Mouse (Mus musculus) E14TG2a.4 (cell line): ENCODE results near the gene Serpinb13.
"Not testable (repeated sequence)": the region's sequence is repeated elsewhere in the genome, so short reads cannot be mapped to it uniquely, and the experiment has no call there.

Experiments used
- H3K27me3 ChIP-seq: 2 replicates; pipeline ENCODE4 v1.6.1; 2014; ENCODE audit warnings: low read length, control low read depth; ENCODE audit not compliant: insufficient read depth
- H3K36me3 ChIP-seq: 2 replicates; pipeline ENCODE4 v1.6.1; 2014; ENCODE audit warnings: low read length, control low read depth; ENCODE audit not compliant: insufficient read depth
- H3K4me1 ChIP-seq: replicated peaks from 2 replicates; pipeline ENCODE4 v1.6.1; 2014; ENCODE audit warnings: low read depth, low read length, control low read depth
- H3K4me3 ChIP-seq: replicated peaks from 2 replicates; pipeline ENCODE4 v1.5.1; 2014; ENCODE audit warnings: mild to moderate bottlenecking, low read length
- H3K9me3 ChIP-seq: 2 replicates; pipeline ENCODE4 v1.6.1; 2014; ENCODE audit warnings: low read length, control low read depth
- CTCF ChIP-seq: conservative IDR thresholded peaks from 2 replicates; pipeline ENCODE4 v1.5.1; 2014; ENCODE audit warnings: low read length
- NANOG ChIP-seq: IDR thresholded peaks from 2 replicates; pipeline ENCODE4 v1.6.1; 2014; ENCODE audit warnings: borderline replicate concordance, low read length, mixed read lengths
- POU5F1 ChIP-seq: IDR thresholded peaks from 2 replicates; pipeline ENCODE4 v1.6.1; 2014; ENCODE audit warnings: low read length, borderline replicate concordance

The Serpinb13 gene

DNA sequence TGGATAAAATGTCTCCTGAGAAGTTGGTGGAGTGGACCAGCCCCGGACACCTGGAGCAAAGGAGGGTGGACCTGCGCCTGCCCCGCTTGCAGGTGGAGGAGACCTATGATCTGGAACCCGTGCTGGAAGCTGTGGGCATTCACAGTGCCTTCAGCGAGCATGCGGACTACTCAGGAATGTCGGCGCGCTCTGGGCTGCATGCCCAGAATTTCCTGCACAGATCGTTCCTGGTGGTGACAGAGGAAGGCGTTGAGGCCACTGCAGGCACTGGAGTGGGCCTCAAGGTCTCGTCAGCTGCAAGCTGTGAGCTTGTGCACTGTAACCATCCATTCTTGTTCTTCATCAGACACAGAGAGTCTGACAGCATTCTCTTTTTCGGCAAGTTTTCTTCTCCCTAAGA, 19.6 kb downstream of the Serpinb13 start:
- no peaks in the 10 kb centered on the region for H3K4me1 ChIP-seq
- no peaks in the 10 kb centered on the region for H3K9me3 ChIP-seq
- no peaks in the 10 kb centered on the region for H3K36me3 ChIP-seq
- no peaks in the 10 kb centered on the region for H3K27me3 ChIP-seq
- TF ChIP-seq CTCF (no peak), POU5F1 (no peak), NANOG (no peak)
- H3K4me3 ChIP-seq: no peak overlapping the region

DNA sequence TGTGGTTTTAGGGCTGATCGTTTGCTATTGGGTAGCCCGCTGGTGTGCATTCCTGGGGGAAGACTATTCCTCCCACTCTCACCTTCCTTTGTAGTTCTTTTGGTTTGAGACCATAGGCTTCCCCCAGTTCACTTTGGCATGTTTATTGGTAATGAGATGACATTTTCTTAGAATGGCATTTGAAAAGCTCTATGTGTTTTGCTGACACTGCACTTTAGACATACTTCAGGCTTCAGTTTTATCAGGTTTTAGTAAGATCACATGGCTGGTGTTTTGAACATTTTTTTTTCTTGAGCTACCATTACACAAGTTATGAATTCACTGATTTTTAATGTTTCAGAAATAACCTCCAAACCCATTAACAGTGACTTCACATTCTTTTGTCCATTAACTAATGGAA, 21.0 kb downstream of the Serpinb13 start:
- no peaks in the 10 kb centered on the region for H3K4me1 ChIP-seq
- H3K27me3 ChIP-seq: no peaks in the 10 kb centered on the region
- H3K4me3 ChIP-seq: no peak overlapping the region
- no peak for TF ChIP-seq POU5F1
- no peak for TF ChIP-seq NANOG
- no peak for TF ChIP-seq CTCF
- H3K36me3 ChIP-seq: no peaks in the 10 kb centered on the region
- H3K9me3 ChIP-seq: no peaks in the 10 kb centered on the region

DNA sequence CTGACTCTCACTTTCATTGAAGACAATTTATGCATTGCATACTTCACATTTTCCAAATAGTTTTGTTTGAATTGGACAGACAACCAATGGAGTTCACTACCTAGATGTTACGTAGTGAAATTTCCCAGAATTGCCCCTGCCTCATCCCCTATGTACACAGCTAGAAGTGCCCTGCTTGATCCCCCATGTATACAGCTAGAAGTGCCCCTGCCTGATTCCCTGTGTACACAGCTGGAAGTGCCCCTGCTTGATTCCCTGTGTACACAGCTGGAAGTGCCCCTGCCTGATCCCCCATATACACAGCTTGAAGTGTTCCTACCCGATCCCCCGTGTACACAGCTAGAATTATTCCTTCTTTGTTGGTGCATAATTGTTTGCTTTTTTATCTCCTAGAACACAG, 25.5 kb downstream of the Serpinb13 start:
- Histone ChIP-seq H3K36me3 (no peaks in the 10 kb centered on the region), H3K9me3 (no peaks in the 10 kb centered on the region), H3K4me3 (no peak overlapping the region), H3K4me1 (no peaks in the 10 kb centered on the region), H3K27me3 (no peaks in the 10 kb centered on the region)
- no peak for TF ChIP-seq NANOG
- no peak for TF ChIP-seq CTCF
- TF ChIP-seq POU5F1: no peak

GRCm38 (mm10) chr1:107014530-107014929, 33.7 kb downstream of the Serpinb13 start:
- Histone ChIP-seq H3K36me3 (no peaks in the 10 kb centered on the region), H3K9me3 (peaks cover 8% of the 10 kb centered on the region; the same call in 1 of the 2 replicates), H3K27me3 (no peaks in the 10 kb centered on the region), H3K4me1 (no peaks in the 10 kb centered on the region), H3K4me3 (no peak overlapping the region)
- TF ChIP-seq CTCF (peak; percentile 49), POU5F1 (no peak), NANOG (no peak)

GRCm38 (mm10) chr1:107015210-107015609, 34.4 kb downstream of the Serpinb13 start:
- Histone ChIP-seq H3K4me1 (no peaks in the 10 kb centered on the region), H3K4me3 (no peak overlapping the region), H3K36me3 (no peaks in the 10 kb centered on the region), H3K27me3 (no peaks in the 10 kb centered on the region), H3K9me3 (peaks cover 8% of the 10 kb centered on the region; the same call in 1 of the 2 replicates)
- no peak for TF ChIP-seq CTCF
- no peak for TF ChIP-seq NANOG
- TF ChIP-seq POU5F1: no peak

- Histone ChIP-seq H3K27me3 (no peaks in the 10 kb centered on the region), H3K9me3 (no peaks in the 10 kb centered on the region), H3K4me3 (no peak overlapping the region), H3K36me3 (no peaks in the 10 kb centered on the region), H3K4me1 (no peaks in the 10 kb centered on the region)
- TF ChIP-seq POU5F1 (no peak), NANOG (no peak), CTCF (no peak)
These were observed 45.1 kb downstream of the Serpinb13 start for GRCm38 (mm10) chr1:107025886-107026285.

- not testable (repeated sequence) for H3K4me3 ChIP-seq, H3K9me3 ChIP-seq, H3K36me3 ChIP-seq, H3K27me3 ChIP-seq, H3K4me1 ChIP-seq
These were observed 53.5 kb downstream of the Serpinb13 start for GRCm38 (mm10) chr1:107034236-107034635.
